Mouse (Mus musculus) liver, postnatal 0 days (tissue): Measurements from ENCODE around the gene Foxc2. TPM values are rescaled to one million over a fixed set of nuclear protein-coding genes. Genes with fewer than 3 reads are reported as not detected.

Source experiments
- ATAC-seq: fragments of 200-750 bp; cut with Nextera tagmentation; 2 replicates; pipeline ENCODE4 v1.8.0; 2017; ENCODE audit warnings: mild to moderate bottlenecking, moderate library complexity
- DNase-seq: peaks from one replicate; pipeline ENCODE4 v3.0.0-alpha.2; 2016
- H3K27ac ChIP-seq: fragments of 300-500 bp; sonication (generic); 2 replicates; pipeline ENCODE4 v1.5.1; 2014; ENCODE audit warnings: antibody characterized with exemption, moderate library complexity, mild to moderate bottlenecking, low read depth
- H3K27me3 ChIP-seq: fragments of 300-500 bp; sonication (generic); 2 replicates; pipeline ENCODE4 v1.6.1; 2014; ENCODE audit warnings: low read length, control low read depth, mixed read lengths; ENCODE audit not compliant: insufficient read depth
- H3K36me3 ChIP-seq: fragments of 300-500 bp; sonication (generic); replicated peaks from 2 replicates; pipeline ENCODE4 v1.6.1; 2014; ENCODE audit warnings: mild to moderate bottlenecking, control low read depth, low read length, moderate library complexity, mixed read lengths; ENCODE audit not compliant: insufficient read depth
- H3K4me1 ChIP-seq: fragments of 300-500 bp; sonication (generic); 2 replicates; pipeline ENCODE4 v1.6.1; 2014; ENCODE audit warnings: antibody characterized with exemption, mild to moderate bottlenecking, control low read depth; ENCODE audit not compliant: insufficient read depth
- H3K4me2 ChIP-seq: fragments of 300-500 bp; sonication (generic); 2 replicates; pipeline ENCODE4 v1.6.1; 2014; ENCODE audit warnings: low read depth, mild to moderate bottlenecking, low read length, moderate library complexity, mixed read lengths
- H3K4me3 ChIP-seq: fragments of 300-500 bp; sonication (generic); 2 replicates; pipeline ENCODE4 v1.5.1; 2014; ENCODE audit warnings: low read depth, low read length
- H3K9ac ChIP-seq: fragments of 300-500 bp; sonication (generic); replicated peaks from 2 replicates; pipeline ENCODE4 v1.6.1; 2014; ENCODE audit warnings: mild to moderate bottlenecking, moderate library complexity
- H3K9me3 ChIP-seq: fragments of 300-500 bp; sonication (generic); 2 replicates; pipeline ENCODE4 v1.6.1; 2016; ENCODE audit warnings: mild to moderate bottlenecking, control low read depth, low read length, mixed read lengths
- CTCF ChIP-seq: sonication (generic); IDR thresholded peaks from 2 replicates; pipeline ENCODE4 v1.5.1; 2016; ENCODE audit warnings: antibody characterized with exemption, low read depth
- EP300 ChIP-seq: IDR thresholded peaks from 2 replicates; pipeline ENCODE4 v1.6.1; 2016; ENCODE audit warnings: antibody characterized with exemption, low read depth, mild to moderate bottlenecking
- WGBS: fragments of 180-500 bp; shearing (Covaris S2); extraction: QIAGEN DNeasy Blood & Tissue Kit; methylation state at CpG from one replicate; pipeline ENCODE4 v1.1.7; 2014; ENCODE audit not compliant: insufficient replicate concordance; 5-methylcytosine and 5-hydroxymethylcytosine counted together
- microRNA-seq: library from miRNA; unstranded; fragments of <30 nt; microRNA quantifications from one replicate; pipeline ENCODE4, GENCODE M21; 2016
- polyA plus RNA-seq: library from polyadenylated mRNA; unstranded; fragments of >200 nt; fragmentation: Nextera tagmentation; extraction: Ambion mirVana; gene quantifications from 2 replicates; pipeline ENCODE4 v1.2.1, GENCODE M21; 2015

Gene Foxc2
- polyA plus RNA-seq, 1 experiment from 2014 or later: 0.05 TPM

- H3K4me3 ChIP-seq: no peak overlapping the region
- no peaks in the 10 kb centered on the region for H3K9me3 ChIP-seq
- no peak overlapping the region for H3K9ac ChIP-seq
- DNase-seq (no peak), ATAC-seq (no peak)
- TF ChIP-seq CTCF (no peak), EP300 (no peak)
- H3K4me1 ChIP-seq: no peaks in the 10 kb centered on the region
- no peak overlapping the region for H3K4me2 ChIP-seq
- H3K27me3 ChIP-seq: no peaks in the 10 kb centered on the region
- H3K27ac ChIP-seq: no peak overlapping the region
- WGBS: 65% methylated on average over 11 of the region's 11 CpGs
- H3K36me3 ChIP-seq: no peaks in the 10 kb centered on the region
These were observed 47.1 kb downstream of the Foxc2 start for GRCm38 (mm10) chr8:121162906-121163695.

GRCm38 (mm10) chr8:121164017-121164469, 48.1 kb downstream of the Foxc2 start:
- Histone ChIP-seq H3K27me3 (no peaks in the 10 kb centered on the region), H3K9me3 (no peaks in the 10 kb centered on the region), H3K9ac (no peak overlapping the region), H3K4me3 (no peak overlapping the region), H3K27ac (no peak overlapping the region), H3K36me3 (no peaks in the 10 kb centered on the region), H3K4me2 (no peak overlapping the region), H3K4me1 (no peaks in the 10 kb centered on the region)
- DNase-seq: peak; percentile 29
- TF ChIP-seq CTCF (no peak), EP300 (no peak)
- peak; percentile 27; the same call in 1 of the 2 replicates for ATAC-seq
- WGBS: 42% methylated on average over 8 of the region's 8 CpGs

- 63% methylated on average over 5 of the region's 5 CpGs for WGBS
- ATAC-seq (no peak), DNase-seq (no peak)
- no peaks in the 10 kb centered on the region for H3K27me3 ChIP-seq
- no peak overlapping the region for H3K9ac ChIP-seq
- no peak overlapping the region for H3K4me3 ChIP-seq
- no peaks in the 10 kb centered on the region for H3K4me1 ChIP-seq
- no peak overlapping the region for H3K27ac ChIP-seq
- H3K9me3 ChIP-seq: no peaks in the 10 kb centered on the region
- TF ChIP-seq CTCF (no peak), EP300 (no peak)
- no peak overlapping the region for H3K4me2 ChIP-seq
- H3K36me3 ChIP-seq: no peaks in the 10 kb centered on the region
These were observed 52.1 kb downstream of the Foxc2 start for GRCm38 (mm10) chr8:121168033-121168432.

Small RNA genes lying within 50 kb of the gene (microRNA-seq; reads per million reads assigned to microRNA genes)
- gene Gm27530: not detected

Other genes starting within 250 kb of the Foxc2 start
- 2.7 and 3.1 TPM in 2 replicates for gene Foxf1, start 31.8 kb upstream of the Foxc2 start, polyA plus RNA-seq
- 12.9 and 13.7 TPM in 2 replicates for gene Mthfsd, start 7.8 kb upstream of the Foxc2 start, polyA plus RNA-seq
- gene Foxl1, start 11.8 kb downstream of the Foxc2 start, polyA plus RNA-seq: not detected in 2 replicates